Mouse (Mus musculus) megakaryocyte-erythroid progenitor cell, adult 5-6 weeks (primary cell): ENCODE measurements around the gene Cacna1i. TPM values are rescaled to one million over a fixed set of nuclear protein-coding genes. Genes with fewer than 3 reads are reported as not detected.

ENCODE experiments used
- ATAC-seq: replicated peaks from 2 replicates; pipeline ENCODE4 v1.8.0; 2016; ENCODE audit warnings: mild to moderate bottlenecking, inconsistent platforms; ENCODE audit not compliant: severe bottlenecking, poor library complexity, low FRiP score, low TSS enrichment
- total RNA-seq, 2 experiments: library from RNA; stranded (forward) in 1 of 2; stranded (reverse) in 1 of 2; fragments of 200-1000, 215-1000 nt in 1 of 2; fragments of >200 nt in 1 of 2; fragmentation: Nextera tagmentation in 1 of 2; gene quantifications; 2 replicates each; pipeline ENCODE4 v1.2.3; 2014 to 2017

The Cacna1i gene
- total RNA-seq, 2 experiments from 2014 or later = not detected

DNA sequence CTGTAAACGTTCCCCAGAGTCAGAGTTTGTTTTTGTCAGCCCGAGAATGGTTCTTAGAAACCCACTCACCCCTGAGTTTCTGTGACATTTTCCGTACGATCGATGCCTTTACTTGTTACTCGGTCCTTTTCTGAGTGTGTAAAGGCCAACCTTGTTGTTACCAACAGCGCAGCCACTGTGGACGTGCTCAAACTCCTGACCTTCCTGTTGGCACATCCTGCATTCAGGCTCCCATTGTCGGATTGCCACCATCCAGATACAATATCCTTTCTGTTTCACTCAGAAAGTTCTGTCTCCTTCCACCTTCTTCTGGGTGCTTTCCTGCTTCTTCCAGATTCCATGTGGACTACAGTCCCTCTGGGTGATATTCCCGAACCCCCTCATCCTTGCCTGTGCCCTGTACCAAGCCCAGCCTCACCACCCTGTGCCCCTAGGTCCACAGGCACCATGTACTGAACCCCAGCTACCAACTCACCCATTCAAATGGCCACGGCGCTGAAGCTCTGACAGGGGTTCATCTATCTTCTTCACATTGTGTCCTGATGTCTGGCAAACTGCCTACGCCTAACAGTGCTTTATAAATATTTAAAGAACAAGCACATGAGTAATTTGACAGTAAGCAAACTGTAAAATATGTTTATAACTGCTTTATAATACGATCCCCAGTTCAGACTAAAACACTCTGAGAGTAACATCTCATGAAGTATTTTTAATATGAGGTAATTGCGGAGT lies 159.1 kb downstream of the Cacna1i start:
- ATAC-seq = no peak

Other genes starting within 250 kb of the Cacna1i start
- gene Syngr1, start 195.9 kb upstream of the Cacna1i start, total RNA-seq (2014; fragmentation: Nextera tagmentation) = 12.7 and 18.1 TPM in 2 replicates
- gene Syngr1, start 195.9 kb upstream of the Cacna1i start, total RNA-seq (2017) = 5.9 and 7.0 TPM in 2 replicates
- gene Rpl3, start 195.4 kb upstream of the Cacna1i start, total RNA-seq (2014; fragmentation: Nextera tagmentation) = 2,690 and 2,775 TPM in 2 replicates
- 3,160 and 3,275 TPM in 2 replicates for gene Rpl3, start 195.4 kb upstream of the Cacna1i start, total RNA-seq (2017)
- gene Tab1, start 154.1 kb upstream of the Cacna1i start, total RNA-seq (2014; fragmentation: Nextera tagmentation) = 34.4 and 68.3 TPM in 2 replicates
- 13.8 and 20.4 TPM in 2 replicates for gene Tab1, start 154.1 kb upstream of the Cacna1i start, total RNA-seq (2017)
- gene Mgat3, start 113.5 kb upstream of the Cacna1i start, total RNA-seq (2014; fragmentation: Nextera tagmentation) = not detected in 2 replicates
- not detected in 2 replicates for gene Mgat3, start 113.5 kb upstream of the Cacna1i start, total RNA-seq (2017)
- 29.0 and 36.7 TPM in 2 replicates for gene Mief1, start 53.2 kb upstream of the Cacna1i start, total RNA-seq (2014; fragmentation: Nextera tagmentation)
- 21.2 and 25.8 TPM in 2 replicates for gene Mief1, start 53.2 kb upstream of the Cacna1i start, total RNA-seq (2017)
- gene AC140267.1, start 51.4 kb upstream of the Cacna1i start, total RNA-seq (2014; fragmentation: Nextera tagmentation) = 5.6 and 6.5 TPM in 2 replicates
- gene AC140267.1, start 51.4 kb upstream of the Cacna1i start, total RNA-seq (2017) = not detected in 2 replicates
- 145 and 192 TPM in 2 replicates for gene Atf4, start 32.1 kb upstream of the Cacna1i start, total RNA-seq (2014; fragmentation: Nextera tagmentation)
- gene Atf4, start 32.1 kb upstream of the Cacna1i start, total RNA-seq (2017) = 292 and 318 TPM in 2 replicates
- gene Rps19bp1, start 22.9 kb upstream of the Cacna1i start, total RNA-seq (2014; fragmentation: Nextera tagmentation) = 51.6 and 54.4 TPM in 2 replicates
- 28.7 and 36.3 TPM in 2 replicates for gene Rps19bp1, start 22.9 kb upstream of the Cacna1i start, total RNA-seq (2017)